7 mouse cellular contexts compared by ENCODE assay signal in genomic region chr4:62591326-62591725, GRCm38 (mm10). TPM values are rescaled to one million over a fixed set of nuclear protein-coding genes. Genes with fewer than 3 reads are reported as not detected.
DNase-seq lines count a peak whose midpoint lies in the region; ATAC-seq lines count a peak whose summit lies in the region.

No protein-coding gene starts in this region.

- ATAC-seq in embryonic facial prominence, embryonic 11.5 days (replicated peaks; ENCODE audit: insufficient number of reproducible peaks, low FRiP score, low TSS enrichment, low read depth): 0 out of 2 replicates have a peak, but pooled peaks have one; percentile 42
- peak; percentile 35; the same call in 1 of the 2 replicates for ATAC-seq in hindbrain, embryonic 12.5 days (ENCODE audit: low FRiP score)
- ATAC-seq in liver, embryonic 11.5 days (replicated peaks; ENCODE audit: low FRiP score): no peak; the same call in 1 of the 2 replicates

- H3K27me3 ChIP-seq in embryonic facial prominence, embryonic 11.5 days (ENCODE audit: control insufficient read depth, insufficient read depth, low read length): no peaks in the 10 kb centered on the region
- H3K27me3 ChIP-seq in hindbrain, embryonic 12.5 days: no peaks in the 10 kb centered on the region
- no peaks in the 10 kb centered on the region for H3K27me3 ChIP-seq in liver, embryonic 11.5 days (replicated peaks; ENCODE audit: control insufficient read depth, insufficient read depth, low read length)

- WGBS in embryonic facial prominence, embryonic 11.5 days: 6% methylated on average over 11 of the region's 11 CpGs
- WGBS in hindbrain, embryonic 12.5 days: 7% methylated on average over 11 of the region's 11 CpGs
- 7% methylated on average over 11 of the region's 11 CpGs for WGBS in liver, embryonic 11.5 days

- no peaks in the 10 kb centered on the region for H3K4me1 ChIP-seq in embryonic facial prominence, embryonic 11.5 days (ENCODE audit: control insufficient read depth, insufficient read depth, low read length)
- peaks cover 10% of the 10 kb centered on the region for H3K4me1 ChIP-seq in hindbrain, embryonic 12.5 days
- no peaks in the 10 kb centered on the region for H3K4me1 ChIP-seq in liver, embryonic 11.5 days (replicated peaks; ENCODE audit: control insufficient read depth, insufficient read depth, low read length)

- DNase-seq in R1 (ENCODE audit: low read depth, low spot score): peak; percentile 45
- peak; percentile 69 for DNase-seq in embryonic facial prominence, embryonic 11.5 days (ENCODE audit: low spot score)
- no peak for DNase-seq in liver, embryonic 11.5 days (ENCODE audit: low spot score)
- peak; percentile 41 for DNase-seq in testis, postnatal 14 days (ENCODE audit: low spot score)
- no peak for DNase-seq in layer of hippocampus, adult 9-11 months
- DNase-seq in adrenal gland, adult 18-20 months (ENCODE audit: low spot score in 2 of 2): no peak

- no peak overlapping the region for H3K9ac ChIP-seq in embryonic facial prominence, embryonic 11.5 days (replicated peaks; ENCODE audit: low read length)
- H3K9ac ChIP-seq in hindbrain, embryonic 12.5 days: no peak overlapping the region
- H3K9ac ChIP-seq in liver, embryonic 11.5 days (ENCODE audit: low read depth, low read length): 0 out of 2 replicates have a peak overlapping the region, but pooled peaks have one; percentile 17

- no peaks in the 10 kb centered on the region for H3K9me3 ChIP-seq in embryonic facial prominence, embryonic 11.5 days (replicated peaks; ENCODE audit: control insufficient read depth, low read length)
- H3K9me3 ChIP-seq in hindbrain, embryonic 12.5 days (replicated peaks): no peaks in the 10 kb centered on the region
- no peaks in the 10 kb centered on the region for H3K9me3 ChIP-seq in liver, embryonic 11.5 days (ENCODE audit: control insufficient read depth, low read length)

- no peak overlapping the region for H3K4me3 ChIP-seq in embryonic facial prominence, embryonic 11.5 days (ENCODE audit: low read depth, low read length)
- no peak overlapping the region for H3K4me3 ChIP-seq in hindbrain, embryonic 12.5 days
- H3K4me3 ChIP-seq in liver, embryonic 11.5 days (ENCODE audit: low read depth, low read length): no peak overlapping the region

- H3K36me3 ChIP-seq in embryonic facial prominence, embryonic 11.5 days (replicated peaks; ENCODE audit: control insufficient read depth, insufficient read depth, low read depth, low read length): no peaks in the 10 kb centered on the region
- no peaks in the 10 kb centered on the region for H3K36me3 ChIP-seq in hindbrain, embryonic 12.5 days
- no peaks in the 10 kb centered on the region for H3K36me3 ChIP-seq in liver, embryonic 11.5 days (ENCODE audit: control insufficient read depth, insufficient read depth, low read length)

- H3K4me2 ChIP-seq in embryonic facial prominence, embryonic 11.5 days (ENCODE audit: low read depth, low read length): 0 out of 2 replicates have a peak overlapping the region, but pooled peaks have one; percentile 10
- H3K4me2 ChIP-seq in hindbrain, embryonic 12.5 days (replicated peaks): no peak overlapping the region
- H3K4me2 ChIP-seq in liver, embryonic 11.5 days: no peak overlapping the region

- peak overlapping the region; percentile 16; the same call in 1 of the 2 replicates for H3K27ac ChIP-seq in embryonic facial prominence, embryonic 11.5 days (replicated peaks; ENCODE audit: low read depth, low read length)
- no peak overlapping the region for H3K27ac ChIP-seq in hindbrain, embryonic 12.5 days
- no peak overlapping the region for H3K27ac ChIP-seq in liver, embryonic 11.5 days (ENCODE audit: low read depth, low read length)

RNA-seq across cellular contexts. Expression of gene Rgs3, which starts 31.7 kb away (rescaled TPM):
- polyA plus RNA-seq in embryonic facial prominence, embryonic 11.5 days (2014; fragmentation: Nextera tagmentation; extraction: Ambion mirVana): 21.0 and 24.8 TPM in 2 replicates
- 70.9 and 71.6 TPM in 2 replicates for polyA plus RNA-seq in hindbrain, embryonic 12.5 days (2016; fragmentation: Nextera tagmentation; extraction: Ambion mirVana)
- polyA plus RNA-seq in liver, embryonic 11.5 days (2014; fragmentation: Nextera tagmentation; extraction: Ambion mirVana): 9.7 and 12.3 TPM in 2 replicates
- 10 to 100 TPM; 23.2 to 24.3 TPM for total RNA-seq in adrenal gland, adult 18-20 months (2021)

Comparison
In these comparisons a context has a peak if more than half of its experiments do, and no peak if none do; other contexts are left out.
1. DNase-seq: peak in R1 (single experiment), embryonic facial prominence, embryonic 11.5 days (single experiment) and testis, postnatal 14 days (single experiment); none in liver, embryonic 11.5 days (single experiment), layer of hippocampus, adult 9-11 months (single experiment) and adrenal gland, adult 18-20 months (0 of 2).